Mouse (Mus musculus) bone marrow macrophage, adult 2 months (primary cell): ENCODE measurements around the gene Trpc4ap. TPM values are rescaled to one million over a fixed set of nuclear protein-coding genes. Genes with fewer than 3 reads are reported as not detected.
A peak's percentile ranks its signal among the peaks of the same experiment; 100 is the strongest.

ENCODE experiments used
- H3K27ac ChIP-seq: 2 replicates; pipeline ENCODE4 v1.5.1; 2012; ENCODE audit warnings: low read depth, low read length; ENCODE audit not compliant: insufficient read depth
- H3K4me1 ChIP-seq: 2 replicates; pipeline ENCODE4 v1.6.1; 2012; ENCODE audit warnings: low read length; ENCODE audit not compliant: control insufficient read depth, insufficient read depth
- H3K4me3 ChIP-seq: 2 replicates; pipeline ENCODE4 v1.5.1; 2012; ENCODE audit warnings: mild to moderate bottlenecking, low read length, moderate library complexity; ENCODE audit not compliant: insufficient read depth
- CTCF ChIP-seq: IDR thresholded peaks from 2 replicates; pipeline ENCODE4 v1.5.1; 2012; ENCODE audit warnings: low read depth, mild to moderate bottlenecking, low read length, moderate library complexity
- POLR2A ChIP-seq: IDR thresholded peaks from 2 replicates; pipeline ENCODE4 v1.6.1; 2012; ENCODE audit warnings: mild to moderate bottlenecking, low read depth, low read length, borderline replicate concordance
- polyA plus RNA-seq: library from polyadenylated mRNA; stranded (reverse); fragments of >200 nt; gene quantifications from 2 replicates; pipeline ENCODE4 v1.2.4, GENCODE M21; 2012; ENCODE audit not compliant: missing spikeins, insufficient read depth, insufficient read length

The Trpc4ap gene
- polyA plus RNA-seq, 1 experiment = 108 TPM

DNA sequence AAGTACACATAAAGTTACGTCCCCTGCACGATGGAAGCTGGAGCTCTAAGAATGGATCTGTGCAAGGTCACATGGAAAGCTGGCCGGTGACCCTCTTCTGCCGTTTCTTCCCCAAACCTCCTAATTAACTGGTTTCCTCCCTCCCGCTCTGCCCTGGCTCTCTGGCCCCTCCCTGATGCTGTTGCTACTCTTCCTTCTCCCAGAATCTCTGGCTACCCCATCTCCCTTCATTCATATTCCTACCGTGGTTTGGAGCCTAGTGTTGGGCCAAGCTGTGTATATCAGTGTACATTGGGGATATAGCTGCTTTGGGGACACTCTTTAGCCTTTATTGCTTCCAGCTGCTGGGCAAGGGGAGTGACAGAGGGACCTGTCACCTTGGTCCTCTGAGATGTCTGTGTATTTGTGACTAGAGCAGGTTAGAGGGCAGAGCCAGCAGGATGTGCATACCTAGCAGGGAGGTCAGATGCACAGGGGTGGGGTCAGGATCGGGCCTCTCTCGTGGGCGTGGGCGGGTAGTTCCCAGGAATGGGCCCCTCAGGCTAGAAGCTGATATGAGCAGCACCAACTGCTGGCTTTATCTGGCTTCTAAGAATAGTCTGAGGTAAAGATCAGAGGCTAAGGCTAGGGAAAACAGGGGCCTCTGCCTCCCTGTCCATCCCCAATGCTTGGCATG lies 87.5 kb downstream of the Trpc4ap start:
- no peak overlapping the region for H3K4me3 ChIP-seq

DNA sequence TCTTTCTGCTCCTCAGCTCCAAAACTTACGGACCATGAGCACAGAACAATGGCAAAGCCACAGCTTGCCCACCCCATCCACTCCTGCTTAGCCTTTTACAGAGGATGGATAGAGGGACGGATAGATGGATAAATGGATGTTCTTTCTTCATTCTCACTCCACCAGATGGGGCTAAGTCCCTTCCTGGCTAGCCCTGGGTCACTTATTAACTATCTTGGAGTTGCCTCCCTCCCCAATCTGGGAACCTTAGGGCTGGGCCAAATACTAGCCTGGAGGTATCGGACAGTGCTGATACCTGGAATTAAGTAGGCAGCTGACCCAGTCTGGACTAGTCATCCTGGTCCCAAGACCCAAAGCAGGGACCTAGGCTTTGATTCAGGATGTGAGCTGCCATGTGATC lies 88.5 kb downstream of the Trpc4ap start:
- no peak for TF ChIP-seq POLR2A
- no peak for TF ChIP-seq CTCF
- Histone ChIP-seq H3K4me1 (peaks cover 2% of the 10 kb centered on the region; the same call in 1 of the 2 replicates), H3K27ac (no peak overlapping the region), H3K4me3 (no peak overlapping the region)

More for the DNA sequence above, 87.5 kb downstream of the Trpc4ap start:
- peaks cover 2% of the 10 kb centered on the region; the same call in 1 of the 2 replicates for H3K4me1 ChIP-seq
- TF ChIP-seq CTCF (no peak), POLR2A (no peak)
- no peak overlapping the region for H3K27ac ChIP-seq

DNA sequence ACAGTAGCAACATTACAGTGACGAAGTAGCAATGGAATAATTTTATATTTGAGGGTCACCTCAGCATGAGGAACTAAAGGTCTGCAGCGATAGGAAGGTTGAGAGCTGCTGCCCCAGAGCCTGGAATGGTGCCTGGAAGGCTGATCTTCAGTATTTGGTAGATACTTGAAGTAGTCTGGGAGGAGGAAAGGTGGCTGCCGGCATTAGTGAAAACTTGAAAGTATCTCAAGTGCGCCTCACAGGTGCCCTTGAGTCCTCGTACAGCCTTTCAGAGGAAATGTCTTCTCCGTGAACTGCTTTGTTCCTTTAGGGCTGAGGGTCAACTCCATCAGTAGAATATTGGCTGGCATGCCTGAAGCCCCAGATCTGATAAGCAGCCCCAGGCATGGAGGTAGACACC lies 96.7 kb downstream of the Trpc4ap start:
- Histone ChIP-seq H3K4me1 (peaks cover 8% of the 10 kb centered on the region), H3K4me3 (no peak overlapping the region), H3K27ac (no peak overlapping the region)
- TF ChIP-seq POLR2A (no peak), CTCF (no peak)

DNA sequence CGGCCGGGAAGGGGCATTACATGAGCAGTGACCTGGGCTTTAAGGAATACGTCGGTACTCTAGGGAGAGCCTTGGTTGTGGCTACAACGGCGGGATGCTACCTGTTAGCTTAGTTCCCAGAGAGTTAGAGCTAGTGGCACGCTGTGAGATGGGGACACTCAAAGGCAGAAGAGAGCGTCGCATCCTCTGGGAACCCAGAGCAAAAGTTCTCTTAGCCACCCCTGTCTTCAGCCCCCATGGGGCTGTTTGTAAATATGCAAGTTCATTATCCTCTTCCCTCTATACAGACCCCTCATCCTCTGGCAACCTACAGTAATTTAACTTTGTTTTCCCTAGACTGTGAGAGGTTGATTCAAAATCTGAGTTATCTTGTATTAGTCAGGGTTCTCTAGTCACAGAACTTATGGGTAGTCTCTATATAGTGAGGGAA lies 99.3 kb downstream of the Trpc4ap start:
- peak overlapping the region; percentile 67 for H3K4me3 ChIP-seq
- H3K4me1 ChIP-seq = peaks cover 10% of the 10 kb centered on the region
- no peak overlapping the region for H3K27ac ChIP-seq
- TF ChIP-seq CTCF (no peak), POLR2A (no peak)

DNA sequence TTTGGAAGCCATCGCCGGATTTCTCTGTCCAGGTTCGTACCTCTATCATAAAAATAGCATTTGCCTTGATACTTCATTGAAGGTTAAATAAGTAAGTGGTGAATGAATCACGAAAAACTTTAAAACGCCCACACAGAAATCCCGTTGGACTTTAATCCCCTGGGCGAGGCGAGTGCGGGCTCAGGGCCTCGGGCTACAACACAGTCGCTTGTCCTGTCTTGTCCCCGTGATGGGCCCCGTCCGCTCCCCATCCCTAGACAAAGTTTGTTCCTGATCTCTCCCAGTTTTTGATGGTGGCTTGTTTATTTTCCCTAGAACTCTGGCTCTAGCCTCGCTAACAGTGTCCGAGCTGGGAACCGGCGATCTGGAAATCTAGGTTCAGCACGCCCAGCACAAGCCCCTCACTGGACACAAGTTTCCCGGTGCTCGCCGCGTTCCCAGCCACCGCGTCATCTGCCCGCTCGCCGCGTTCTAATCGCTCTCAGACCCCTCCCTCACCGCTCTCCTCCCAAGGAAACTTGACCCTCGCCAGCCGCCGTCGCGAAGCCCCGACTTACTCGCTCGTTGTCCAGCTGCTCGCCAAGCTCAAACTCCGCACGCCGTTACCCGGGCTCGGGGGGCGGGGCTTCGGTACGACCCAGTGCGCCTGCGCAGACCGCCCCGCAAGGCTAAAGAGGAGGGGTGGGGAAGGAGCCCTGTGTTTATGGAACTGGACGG lies 99.9 kb downstream of the Trpc4ap start, which contains the start of gene Gss:
Gene Gss, minus strand, starts transcription at position 674 of the 717 bp plus-strand sequence.
- peaks cover 10% of the 10 kb centered on the region for H3K4me1 ChIP-seq
- TF ChIP-seq POLR2A (0 out of 2 replicates have a peak, but pooled peaks have one; percentile 22), CTCF (no peak; the same call in 1 of the 2 replicates)
- peak within 1 kb of the TSS; percentile 39 for H3K27ac ChIP-seq
- peak within 1 kb of the TSS; percentile 67 for H3K4me3 ChIP-seq

DNA sequence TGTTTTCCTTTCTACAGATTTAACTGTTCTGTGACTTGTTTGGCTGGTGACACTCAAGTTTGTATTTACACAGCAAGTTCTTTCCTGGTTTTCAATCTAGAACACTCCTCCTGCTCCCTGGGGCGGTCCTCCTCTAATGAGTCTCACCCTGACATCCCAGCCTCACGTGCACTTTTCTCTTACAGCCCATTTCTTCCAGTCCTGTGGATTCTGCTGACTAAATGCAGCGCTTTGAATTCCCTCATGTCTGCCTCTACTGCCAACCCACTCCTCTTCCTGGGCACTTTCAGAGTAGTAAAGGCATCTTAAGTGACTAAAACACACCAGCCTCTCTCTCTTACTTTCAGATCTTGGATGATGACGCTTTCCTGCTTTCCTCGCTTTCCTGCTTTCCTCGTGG lies 100.5 kb downstream of the Trpc4ap start:
- H3K4me1 ChIP-seq = peaks cover 10% of the 10 kb centered on the region
- no peak for TF ChIP-seq CTCF
- TF ChIP-seq POLR2A = no peak

DNA sequence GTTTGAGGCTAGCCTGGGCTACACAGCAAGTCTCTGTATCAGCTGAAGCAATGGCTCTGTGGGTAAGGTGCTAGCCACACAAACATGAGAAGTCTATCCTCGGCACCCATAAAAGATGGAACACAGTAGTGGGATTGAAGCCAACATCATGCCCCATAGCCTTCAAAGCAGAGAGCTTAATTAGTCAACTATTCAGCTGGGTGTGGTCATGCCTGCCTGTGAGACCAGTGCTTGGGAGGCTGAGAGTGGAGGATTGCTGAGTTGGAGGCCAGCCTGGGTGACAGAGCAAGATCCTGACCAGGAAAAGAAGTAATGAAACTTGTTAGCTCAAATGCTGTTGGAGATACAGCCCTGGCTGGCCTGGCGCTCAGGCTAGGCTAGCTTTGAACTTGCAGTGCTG lies 101.3 kb downstream of the Trpc4ap start:
- Histone ChIP-seq H3K4me1 (peaks cover 12% of the 10 kb centered on the region), H3K27ac (no peak overlapping the region), H3K4me3 (no peak overlapping the region)
- no peak for TF ChIP-seq CTCF
- TF ChIP-seq POLR2A = no peak

More for the DNA sequence above, 100.5 kb downstream of the Trpc4ap start:
- H3K4me3 ChIP-seq = peak overlapping the region; percentile 67
- H3K27ac ChIP-seq = peak overlapping the region; percentile 39

DNA sequence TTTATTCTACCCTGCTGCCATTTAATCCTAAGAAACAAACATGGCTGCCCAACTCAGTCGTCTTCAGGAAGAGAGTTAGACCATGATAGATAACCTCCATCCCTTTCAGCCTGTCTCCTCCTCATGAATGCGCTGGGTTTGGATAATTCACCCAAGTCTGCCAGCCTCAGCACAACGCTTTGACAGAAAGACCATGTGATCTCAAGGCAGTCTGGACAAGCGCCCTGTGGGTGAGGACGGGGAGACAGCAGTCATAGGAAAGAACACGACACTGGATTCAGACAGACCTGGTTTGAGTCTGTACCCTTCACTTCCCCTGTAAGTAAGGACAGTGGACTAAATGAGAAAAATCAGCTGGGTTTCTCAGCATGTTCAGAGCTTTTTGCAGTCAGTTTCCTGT lies 102.7 kb downstream of the Trpc4ap start:
- TF ChIP-seq POLR2A (no peak), CTCF (no peak)
- Histone ChIP-seq H3K27ac (no peak overlapping the region), H3K4me3 (no peak overlapping the region), H3K4me1 (peaks cover 20% of the 10 kb centered on the region)

DNA sequence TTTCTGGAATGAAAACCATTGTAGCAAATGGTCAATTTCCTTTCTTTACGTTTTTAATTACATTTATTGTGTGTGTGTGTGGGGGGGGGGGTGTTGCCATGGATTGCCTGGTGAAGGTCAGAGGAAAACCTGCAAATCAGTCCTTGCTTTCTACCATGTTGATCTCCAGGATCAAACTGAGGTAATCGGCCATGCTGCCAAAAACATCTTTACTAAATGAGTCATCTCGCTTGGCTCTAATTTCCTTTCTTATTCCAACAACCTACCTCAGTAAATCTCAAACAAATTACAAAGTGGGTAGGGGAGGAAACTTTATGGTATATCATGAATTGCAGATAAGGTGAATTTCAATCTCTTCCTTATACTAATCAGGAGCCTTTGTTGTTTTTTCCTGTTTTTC lies 104.0 kb downstream of the Trpc4ap start:
- Histone ChIP-seq H3K27ac (no peak overlapping the region), H3K4me3 (no peak overlapping the region), H3K4me1 (peaks cover 21% of the 10 kb centered on the region)
- no peak for TF ChIP-seq POLR2A
- TF ChIP-seq CTCF = no peak

DNA sequence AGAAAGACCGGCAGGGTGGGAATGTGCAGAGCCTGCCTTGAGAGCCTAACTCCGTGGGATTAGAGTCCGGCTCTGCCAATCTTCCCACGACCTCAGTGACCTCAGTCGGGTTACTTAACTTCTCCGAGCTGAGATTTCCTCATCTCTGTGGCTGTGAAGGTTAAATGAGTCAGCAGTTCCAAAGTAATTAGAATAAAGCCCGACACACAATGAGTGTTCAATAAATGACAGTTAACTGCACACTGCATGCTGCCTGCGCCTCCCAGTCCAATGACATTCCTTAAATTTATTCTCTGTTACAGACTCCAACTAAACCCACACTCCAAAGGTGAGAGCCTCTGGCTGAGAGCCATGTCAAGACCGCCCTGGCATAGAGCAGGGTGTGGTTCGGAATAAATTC lies 106.7 kb downstream of the Trpc4ap start:
- TF ChIP-seq CTCF (no peak), POLR2A (no peak)
- Histone ChIP-seq H3K27ac (no peak overlapping the region), H3K4me3 (no peak overlapping the region)

More for the DNA sequence above, 106.7 kb downstream of the Trpc4ap start:
- H3K4me1 ChIP-seq = peaks cover 13% of the 10 kb centered on the region
